Mouse (Mus musculus): ENCODE measurements around the gene Tex45.

The Tex45 gene

GRCm38 (mm10) chr8:3536053-3536841, 65.6 kb downstream of the Tex45 start:
- DNase-seq (ENCODE audit: low spot score), result no peak
